Mouse (Mus musculus): ENCODE measurements around the gene Fam240b. TPM values are rescaled to one million over a fixed set of nuclear protein-coding genes. Genes with fewer than 3 reads are reported as not detected.

The Fam240b gene
- polyA plus RNA-seq, 1 experiment from 2014 or later, result 0.15 TPM

- Histone ChIP-seq H3K4me3 (replicated peaks; ENCODE audit: low read length) (no peak overlapping the region), H3K27me3 (ENCODE audit: control insufficient read depth, insufficient read depth, low read length) (no peaks in the 10 kb centered on the region), H3K4me2 (ENCODE audit: low read depth, low read length) (no peak overlapping the region), H3K27ac (ENCODE audit: low read length) (no peak overlapping the region), H3K9ac (ENCODE audit: low read length) (no peak overlapping the region), H3K9me3 (replicated peaks; ENCODE audit: control insufficient read depth, low read length) (no peaks in the 10 kb centered on the region), H3K36me3 (ENCODE audit: control insufficient read depth, insufficient read depth, low read length) (no peaks in the 10 kb centered on the region), H3K4me1 (ENCODE audit: control insufficient read depth, insufficient read depth, low read length) (no peaks in the 10 kb centered on the region)
- WGBS, result 3% methylated on average over 1 of the region's 1 CpGs
- no peak for ATAC-seq (ENCODE audit: insufficient read depth, low FRiP score)
Measured at GRCm38 (mm10) chr13:64447947-64448346, 49.6 kb downstream of the Fam240b start.

GRCm38 (mm10) chr13:64445254-64445920, 52.2 kb downstream of the Fam240b start:
- no peak overlapping the region for H3K4me3 ChIP-seq (replicated peaks; ENCODE audit: low read length)
- no peaks in the 10 kb centered on the region for H3K4me1 ChIP-seq (ENCODE audit: control insufficient read depth, insufficient read depth, low read length)
- ATAC-seq (ENCODE audit: insufficient read depth, low FRiP score), result no peak
- no peak overlapping the region for H3K4me2 ChIP-seq (ENCODE audit: low read depth, low read length)
- H3K9ac ChIP-seq (ENCODE audit: low read length), result no peak overlapping the region
- H3K36me3 ChIP-seq (ENCODE audit: control insufficient read depth, insufficient read depth, low read length), result no peaks in the 10 kb centered on the region
- H3K27me3 ChIP-seq (ENCODE audit: control insufficient read depth, insufficient read depth, low read length), result no peaks in the 10 kb centered on the region
- H3K9me3 ChIP-seq (replicated peaks; ENCODE audit: control insufficient read depth, low read length), result no peaks in the 10 kb centered on the region
- 71% methylated on average over 9 of the region's 9 CpGs for WGBS
- no peak overlapping the region for H3K27ac ChIP-seq (ENCODE audit: low read length)

DNA sequence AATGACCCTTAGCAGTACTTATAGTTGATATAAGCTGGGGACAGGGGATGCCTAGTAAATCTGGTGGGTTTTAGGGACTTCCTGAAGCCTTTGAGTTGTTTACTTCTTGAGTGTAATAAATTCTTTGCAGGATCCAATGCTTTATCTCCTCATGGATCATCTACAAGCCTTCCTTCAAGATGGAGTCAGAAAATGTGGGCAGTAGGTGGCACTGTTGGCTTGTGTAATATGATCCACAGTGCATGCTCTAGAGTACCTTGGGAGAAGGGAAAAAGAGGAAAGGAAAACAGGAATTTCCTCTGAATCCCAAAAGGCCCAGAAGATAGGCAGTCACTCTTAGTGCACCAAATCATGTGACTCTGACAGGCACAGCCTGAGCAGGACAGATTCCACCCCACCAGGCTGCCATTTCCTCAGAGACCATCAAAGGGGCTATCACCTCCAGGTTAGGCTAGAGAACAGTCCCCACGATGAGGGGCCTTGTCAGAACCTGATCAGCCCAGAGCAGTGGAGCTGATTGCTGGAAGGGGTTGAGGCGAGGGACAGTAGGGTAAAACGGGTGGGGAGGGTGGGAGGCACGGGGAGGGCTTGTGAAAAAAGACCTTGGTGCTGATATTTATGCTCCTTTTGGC, 54.2 kb downstream of the Fam240b start:
- H3K27me3 ChIP-seq (ENCODE audit: control insufficient read depth, insufficient read depth, low read length), result no peaks in the 10 kb centered on the region
- peak; percentile 52; the same call in 1 of the 2 replicates for ATAC-seq (ENCODE audit: insufficient read depth, low FRiP score)
- H3K27ac ChIP-seq (ENCODE audit: low read length), result no peak overlapping the region
- H3K36me3 ChIP-seq (ENCODE audit: control insufficient read depth, insufficient read depth, low read length), result no peaks in the 10 kb centered on the region
- WGBS, result 53% methylated on average over 4 of the region's 4 CpGs
- no peak overlapping the region for H3K4me2 ChIP-seq (ENCODE audit: low read depth, low read length)
- H3K9ac ChIP-seq (ENCODE audit: low read length), result no peak overlapping the region
- no peaks in the 10 kb centered on the region for H3K4me1 ChIP-seq (ENCODE audit: control insufficient read depth, insufficient read depth, low read length)
- H3K9me3 ChIP-seq (replicated peaks; ENCODE audit: control insufficient read depth, low read length), result no peaks in the 10 kb centered on the region
- H3K4me3 ChIP-seq (replicated peaks; ENCODE audit: low read length), result no peak overlapping the region

- no peak overlapping the region for H3K9ac ChIP-seq (ENCODE audit: low read length)
- H3K36me3 ChIP-seq (ENCODE audit: control insufficient read depth, insufficient read depth, low read length), result no peaks in the 10 kb centered on the region
- H3K27me3 ChIP-seq (ENCODE audit: control insufficient read depth, insufficient read depth, low read length), result no peaks in the 10 kb centered on the region
- no peaks in the 10 kb centered on the region for H3K9me3 ChIP-seq (replicated peaks; ENCODE audit: control insufficient read depth, low read length)
- no peak overlapping the region for H3K27ac ChIP-seq (ENCODE audit: low read length)
- H3K4me3 ChIP-seq (replicated peaks; ENCODE audit: low read length), result no peak overlapping the region
- no peaks in the 10 kb centered on the region for H3K4me1 ChIP-seq (ENCODE audit: control insufficient read depth, insufficient read depth, low read length)
- no peak for ATAC-seq (ENCODE audit: insufficient read depth, low FRiP score)
- no peak overlapping the region for H3K4me2 ChIP-seq (ENCODE audit: low read depth, low read length)
- 65% methylated on average over 4 of the region's 4 CpGs for WGBS
Measured at GRCm38 (mm10) chr13:64440592-64440991, 57.0 kb downstream of the Fam240b start.

- H3K27me3 ChIP-seq (ENCODE audit: control insufficient read depth, insufficient read depth, low read length), result no peaks in the 10 kb centered on the region
- no peak overlapping the region for H3K4me2 ChIP-seq (ENCODE audit: low read depth, low read length)
- no peaks in the 10 kb centered on the region for H3K4me1 ChIP-seq (ENCODE audit: control insufficient read depth, insufficient read depth, low read length)
- H3K4me3 ChIP-seq (replicated peaks; ENCODE audit: low read length), result no peak overlapping the region
- H3K9me3 ChIP-seq (replicated peaks; ENCODE audit: control insufficient read depth, low read length), result no peaks in the 10 kb centered on the region
- H3K36me3 ChIP-seq (ENCODE audit: control insufficient read depth, insufficient read depth, low read length), result no peaks in the 10 kb centered on the region
- ATAC-seq (ENCODE audit: insufficient read depth, low FRiP score), result no peak
- no peak overlapping the region for H3K9ac ChIP-seq (ENCODE audit: low read length)
- WGBS, result 68% methylated on average over 5 of the region's 5 CpGs
- H3K27ac ChIP-seq (ENCODE audit: low read length), result no peak overlapping the region
Measured at GRCm38 (mm10) chr13:64439471-64439870, 58.1 kb downstream of the Fam240b start.

DNA sequence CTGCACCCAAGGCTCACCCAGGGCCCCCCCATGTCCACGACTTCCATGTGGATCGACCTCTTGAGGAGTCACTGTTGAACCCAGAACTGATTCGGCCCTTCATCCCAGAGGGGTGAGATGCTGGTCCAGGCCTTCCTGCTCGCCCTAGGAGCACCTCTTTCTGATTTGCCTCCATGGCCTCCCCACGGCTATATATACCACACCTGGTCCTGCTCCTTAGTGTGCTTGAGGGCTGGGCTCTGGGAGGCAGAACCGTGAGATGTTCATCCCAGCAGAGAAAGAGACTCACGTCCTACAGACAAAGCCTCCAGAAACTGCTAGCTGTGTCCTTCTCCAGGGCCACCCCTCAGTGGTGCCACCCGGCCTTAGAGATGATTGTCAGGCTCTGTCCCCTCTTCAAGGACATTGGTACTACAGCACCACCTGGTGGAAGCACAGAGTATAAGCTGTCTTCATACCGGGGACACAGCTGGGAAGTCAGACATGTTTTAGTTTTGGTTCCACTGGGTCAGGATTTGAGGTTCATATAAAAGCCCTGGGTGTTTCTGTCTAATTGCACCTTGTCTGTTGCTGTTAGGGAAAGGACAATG, 58.6 kb downstream of the Fam240b start:
- 56% methylated on average over 9 of the region's 9 CpGs for WGBS
- ATAC-seq (ENCODE audit: insufficient read depth, low FRiP score), result peak; percentile 33; the same call in 1 of the 2 replicates
- no peak overlapping the region for H3K9ac ChIP-seq (ENCODE audit: low read length)

GRCm38 (mm10) chr13:64437801-64438200, 59.8 kb downstream of the Fam240b start:
- no peak for ATAC-seq (ENCODE audit: insufficient read depth, low FRiP score)
- no peaks in the 10 kb centered on the region for H3K36me3 ChIP-seq (ENCODE audit: control insufficient read depth, insufficient read depth, low read length)
- no peaks in the 10 kb centered on the region for H3K27me3 ChIP-seq (ENCODE audit: control insufficient read depth, insufficient read depth, low read length)
- H3K27ac ChIP-seq (ENCODE audit: low read length), result no peak overlapping the region
- no peak overlapping the region for H3K4me2 ChIP-seq (ENCODE audit: low read depth, low read length)
- H3K4me1 ChIP-seq (ENCODE audit: control insufficient read depth, insufficient read depth, low read length), result no peaks in the 10 kb centered on the region; the same call in 1 of the 2 replicates
- H3K9me3 ChIP-seq (replicated peaks; ENCODE audit: control insufficient read depth, low read length), result no peaks in the 10 kb centered on the region
- no peak overlapping the region for H3K9ac ChIP-seq (ENCODE audit: low read length)
- no peak overlapping the region for H3K4me3 ChIP-seq (replicated peaks; ENCODE audit: low read length)
- WGBS, result 62% methylated on average over 7 of the region's 7 CpGs

More for the DNA sequence above, 58.6 kb downstream of the Fam240b start:
- Histone ChIP-seq H3K36me3 (ENCODE audit: control insufficient read depth, insufficient read depth, low read length) (no peaks in the 10 kb centered on the region), H3K27me3 (ENCODE audit: control insufficient read depth, insufficient read depth, low read length) (no peaks in the 10 kb centered on the region), H3K4me2 (ENCODE audit: low read depth, low read length) (no peak overlapping the region), H3K9me3 (replicated peaks; ENCODE audit: control insufficient read depth, low read length) (no peaks in the 10 kb centered on the region), H3K4me3 (replicated peaks; ENCODE audit: low read length) (no peak overlapping the region), H3K4me1 (ENCODE audit: control insufficient read depth, insufficient read depth, low read length) (no peaks in the 10 kb centered on the region), H3K27ac (ENCODE audit: low read length) (no peak overlapping the region)

- Histone ChIP-seq H3K36me3 (ENCODE audit: control insufficient read depth, insufficient read depth, low read length) (no peaks in the 10 kb centered on the region), H3K4me1 (ENCODE audit: control insufficient read depth, insufficient read depth, low read length) (peaks cover 4% of the 10 kb centered on the region), H3K9me3 (replicated peaks; ENCODE audit: control insufficient read depth, low read length) (no peaks in the 10 kb centered on the region), H3K4me3 (replicated peaks; ENCODE audit: low read length) (peak within 1 kb of the TSS; percentile 74), H3K27ac (ENCODE audit: low read length) (peak within 1 kb of the TSS; percentile 87), H3K27me3 (ENCODE audit: control insufficient read depth, insufficient read depth, low read length) (no peaks in the 10 kb centered on the region), H3K4me2 (ENCODE audit: low read depth, low read length) (peak within 1 kb of the TSS; percentile 65), H3K9ac (ENCODE audit: low read length) (peak within 1 kb of the TSS; percentile 78)
- whole genome bisulfite sequencing, result under 1% methylated on average over 57 of the region's 57 CpGs
- peak; percentile 99 for ATAC-seq (ENCODE audit: insufficient read depth, low FRiP score)
Measured at GRCm38 (mm10) chr13:64432017-64432995, 65.3 kb downstream of the Fam240b start, which contains the start of gene Cdk20. Cdk20 (plus strand) TSS chr13:64432314.
